ENCODE assay signal across 16 mouse cellular contexts in genomic region chr10:79976071-79976721, GRCm38 (mm10). TPM values are rescaled to one million over a fixed set of nuclear protein-coding genes. Genes with fewer than 3 reads are reported as not detected.
"Had no signal": no experiment of that assay in that cellular context is flagged by ENCODE, and none has a peak within 500 bp of the region (broad histone marks: within the 10 kb centered on the region; RNA-seq: fewer than 3 reads in every experiment).

No protein-coding gene starts in this region.

- H3K27ac ChIP-seq: kidney, embryonic 15.5 days; limb, embryonic 15.5 days; liver, embryonic 12.5 days; macrophage; neural tube, embryonic 15.5 days had no signal

- H3K4me3 ChIP-seq: kidney, embryonic 15.5 days; limb, embryonic 15.5 days; liver, embryonic 12.5 days; neural tube, embryonic 15.5 days had no signal

- H3K4me2 ChIP-seq: kidney, embryonic 15.5 days; limb, embryonic 15.5 days; liver, embryonic 12.5 days; lung, embryonic 14.5 days; neural tube, embryonic 15.5 days had no signal

- DNase-seq: kidney, adult 2 months; kidney, postnatal 25 days; layer of hippocampus, postnatal 36 days; lung, embryonic 14.5 days; lung, postnatal 14 days; right cerebral cortex, adult 18-20 months; right cerebral cortex, postnatal 25 days; thymus, adult 18-20 months; thymus, postnatal 14 days had no signal

- ATAC-seq: liver, embryonic 12.5 days; midbrain, embryonic 16.5 days had no signal

- H3K9ac ChIP-seq: kidney, embryonic 15.5 days; limb, embryonic 15.5 days; liver, embryonic 12.5 days; lung, embryonic 14.5 days; neural tube, embryonic 15.5 days had no signal

- H3K9me3 ChIP-seq: kidney, embryonic 15.5 days; limb, embryonic 15.5 days; neural tube, embryonic 15.5 days had no signal

RNA-seq across cellular contexts. Expression of gene Grin3b, which starts 5.7 kb away (rescaled TPM):
- polyA plus RNA-seq: macrophage; small intestine, adult 2 months had no signal
